Mouse (Mus musculus) spleen, postnatal 4 days (tissue): ENCODE measurements around the gene Ppp2r1a.

Experiments
- DNase-seq, 2 experiments: peaks; one replicate each; pipeline ENCODE4 v3.0.0; 2022; ENCODE audit warnings: low spot score in 2 of 2

Ppp2r1a gene

GRCm38 (mm10) chr17:20944985-20945891, at the start of gene Ppp2r1a:
Ppp2r1a (plus strand) TSS chr17:20945311.
- peak; percentile 96 to 97 for DNase-seq

- DNase-seq, result no peak
Observed at GRCm38 (mm10) chr17:20904991-20905390, 40.1 kb upstream of the Ppp2r1a start, which contains the start of gene Vmn1r231. Vmn1r231 (minus strand) TSS chr17:20905091.

- DNase-seq, result no peak
Observed at GRCm38 (mm10) chr17:20919614-20920013, 25.5 kb upstream of the Ppp2r1a start, which contains the start of gene Vmn1r232. Vmn1r232 (minus strand) TSS chr17:20919714.

GRCm38 (mm10) chr17:20944226-20944625, 885 bp upstream of the Ppp2r1a start:
- DNase-seq, result no peak

GRCm38 (mm10) chr17:20946026-20946565, 985 bp downstream of the Ppp2r1a start:
- DNase-seq, result no peak

- DNase-seq, result no peak
Observed at GRCm38 (mm10) chr17:20946636-20947035, 1.5 kb downstream of the Ppp2r1a start.

GRCm38 (mm10) chr17:20960386-20960785, 15.3 kb downstream of the Ppp2r1a start:
- DNase-seq, result no peak

- DNase-seq, result no peak
Observed at GRCm38 (mm10) chr17:20965421-20965820, 20.3 kb downstream of the Ppp2r1a start.

GRCm38 (mm10) chr17:20966681-20967080, 21.6 kb downstream of the Ppp2r1a start:
- no peak for DNase-seq

GRCm38 (mm10) chr17:20993716-20994115, 48.6 kb downstream of the Ppp2r1a start:
- DNase-seq, result no peak

GRCm38 (mm10) chr17:20996364-20996763, 51.3 kb downstream of the Ppp2r1a start, which contains the start of gene Vmn1r233:
Vmn1r233 (minus strand) TSS chr17:20996464.
- DNase-seq, result no peak

GRCm38 (mm10) chr17:21008382-21009331, 63.5 kb downstream of the Ppp2r1a start, which contains the start of gene Zfp160:
Zfp160 (plus strand) TSS chr17:21008903.
- peak; percentile 74 to 82 for DNase-seq

GRCm38 (mm10) chr17:21009726-21010125, 64.6 kb downstream of the Ppp2r1a start:
- DNase-seq, result no peak
